Mouse (Mus musculus): ENCODE measurements around the gene Gm49405. TPM values are rescaled to one million over a fixed set of nuclear protein-coding genes. Genes with fewer than 3 reads are reported as not detected.

Gene Gm49405
- total and polyA plus RNA-seq, 2 experiments from 2014 or later = 2.2 to 3.5 TPM

DNA sequence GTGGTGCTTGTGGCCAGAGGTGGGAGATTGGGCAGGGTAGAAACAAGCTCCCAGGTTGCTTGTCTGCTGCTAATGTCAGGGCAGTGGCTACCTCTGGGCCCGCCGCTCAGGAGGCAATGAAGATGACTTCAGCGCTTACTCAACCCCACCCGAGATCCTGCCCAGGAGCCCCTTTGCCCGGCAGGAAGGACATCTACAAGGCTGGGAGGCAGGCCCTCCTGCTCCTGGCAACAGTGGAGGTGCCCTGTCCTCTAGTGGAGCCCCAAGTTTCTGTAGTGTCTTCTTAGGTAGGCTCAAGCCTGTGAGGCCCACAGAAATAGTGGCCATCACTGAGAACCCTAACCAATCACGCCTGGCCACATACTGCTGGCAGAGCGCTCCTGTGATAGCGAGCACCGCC lies 4.7 kb downstream of the Gm49405 start:
- Histone ChIP-seq H3K27me3 (ENCODE audit: insufficient read depth, low read length) (no peaks in the 10 kb centered on the region), H3K27ac (no peak overlapping the region), H3K36me3 (ENCODE audit: insufficient read depth, low read length) (peaks cover 43% of the 10 kb centered on the region), H3K4me1 (ENCODE audit: insufficient read depth, low read length) (peaks cover 9% of the 10 kb centered on the region; the same call in 1 of the 2 replicates), H3K4me2 (ENCODE audit: low read depth, low read length) (no peak overlapping the region), H3K4me3 (ENCODE audit: low read length) (no peak overlapping the region), H3K9ac (replicated peaks; ENCODE audit: low read length) (no peak overlapping the region), H3K9me3 (ENCODE audit: low read length) (no peaks in the 10 kb centered on the region)
- DNase-seq (ENCODE audit: low spot score) = no peak
- no peak for TF ChIP-seq CTCF (IDR thresholded peaks at IDR 0.05; ENCODE audit: low read depth)
- no peak for ATAC-seq
- WGBS = 87% methylated on average over 9 of the region's 9 CpGs

DNA sequence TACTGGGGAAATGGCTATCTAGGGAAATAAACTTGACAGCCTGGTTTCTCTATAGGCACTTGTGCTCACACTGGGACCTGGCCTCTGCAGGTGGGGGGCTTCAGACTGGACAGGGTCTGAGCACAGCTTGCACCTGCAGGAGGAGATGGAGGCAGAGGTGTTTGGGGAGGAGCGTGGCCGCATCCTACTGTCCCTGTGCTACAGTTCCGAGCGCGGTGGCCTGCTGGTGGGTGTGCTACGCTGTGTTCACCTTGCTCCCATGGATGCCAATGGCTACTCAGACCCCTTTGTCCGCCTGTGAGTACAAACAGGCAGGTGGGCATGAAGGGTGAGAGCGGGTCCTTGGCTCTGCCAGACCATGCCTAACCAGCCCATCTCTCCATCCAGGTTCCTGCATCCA lies 5.5 kb downstream of the Gm49405 start:
- peaks cover 44% of the 10 kb centered on the region for H3K36me3 ChIP-seq (ENCODE audit: insufficient read depth, low read length)
- H3K4me3 ChIP-seq (ENCODE audit: low read length) = no peak overlapping the region
- no peaks in the 10 kb centered on the region for H3K27me3 ChIP-seq (ENCODE audit: insufficient read depth, low read length)
- DNase-seq (ENCODE audit: low spot score) (no peak), ATAC-seq (no peak)
- WGBS = 97% methylated on average over 8 of the region's 8 CpGs
- H3K27ac ChIP-seq = no peak overlapping the region
- peaks cover 7% of the 10 kb centered on the region; the same call in 1 of the 2 replicates for H3K4me1 ChIP-seq (ENCODE audit: insufficient read depth, low read length)
- no peak for TF ChIP-seq CTCF (IDR thresholded peaks at IDR 0.05; ENCODE audit: low read depth)
- no peak overlapping the region for H3K4me2 ChIP-seq (ENCODE audit: low read depth, low read length)
- no peaks in the 10 kb centered on the region for H3K9me3 ChIP-seq (ENCODE audit: low read length)
- no peak overlapping the region for H3K9ac ChIP-seq (replicated peaks; ENCODE audit: low read length)

DNA sequence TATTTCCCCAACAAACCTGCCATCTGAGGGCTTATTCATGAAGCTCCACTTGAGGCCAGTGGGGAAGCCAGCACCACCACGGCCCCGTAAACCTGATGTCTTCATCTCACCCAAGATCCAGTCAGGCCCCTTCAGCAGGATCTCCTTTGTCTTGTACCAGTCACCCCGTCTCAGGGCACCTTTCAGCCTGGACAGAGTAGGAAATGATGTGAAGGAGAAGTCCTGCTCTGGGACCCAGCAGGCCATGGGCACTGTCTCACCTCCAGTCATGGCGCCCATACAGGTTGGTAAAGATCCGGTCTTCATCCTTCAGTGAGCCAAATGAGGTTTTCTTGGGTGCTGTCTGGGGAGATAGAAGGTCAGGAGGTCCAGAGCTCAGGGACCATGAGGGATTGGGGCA lies 10.7 kb downstream of the Gm49405 start:
- Histone ChIP-seq H3K4me3 (ENCODE audit: low read length) (no peak overlapping the region), H3K27ac (no peak overlapping the region), H3K9me3 (ENCODE audit: low read length) (no peaks in the 10 kb centered on the region), H3K4me2 (ENCODE audit: low read depth, low read length) (no peak overlapping the region), H3K27me3 (ENCODE audit: insufficient read depth, low read length) (no peaks in the 10 kb centered on the region), H3K9ac (replicated peaks; ENCODE audit: low read length) (no peak overlapping the region), H3K36me3 (ENCODE audit: insufficient read depth, low read length) (peaks cover 40% of the 10 kb centered on the region), H3K4me1 (ENCODE audit: insufficient read depth, low read length) (peaks cover 6% of the 10 kb centered on the region)
- 94% methylated on average over 5 of the region's 5 CpGs for WGBS
- no peak for TF ChIP-seq CTCF (IDR thresholded peaks at IDR 0.05; ENCODE audit: low read depth)
- ATAC-seq (no peak), DNase-seq (ENCODE audit: low spot score) (no peak)

DNA sequence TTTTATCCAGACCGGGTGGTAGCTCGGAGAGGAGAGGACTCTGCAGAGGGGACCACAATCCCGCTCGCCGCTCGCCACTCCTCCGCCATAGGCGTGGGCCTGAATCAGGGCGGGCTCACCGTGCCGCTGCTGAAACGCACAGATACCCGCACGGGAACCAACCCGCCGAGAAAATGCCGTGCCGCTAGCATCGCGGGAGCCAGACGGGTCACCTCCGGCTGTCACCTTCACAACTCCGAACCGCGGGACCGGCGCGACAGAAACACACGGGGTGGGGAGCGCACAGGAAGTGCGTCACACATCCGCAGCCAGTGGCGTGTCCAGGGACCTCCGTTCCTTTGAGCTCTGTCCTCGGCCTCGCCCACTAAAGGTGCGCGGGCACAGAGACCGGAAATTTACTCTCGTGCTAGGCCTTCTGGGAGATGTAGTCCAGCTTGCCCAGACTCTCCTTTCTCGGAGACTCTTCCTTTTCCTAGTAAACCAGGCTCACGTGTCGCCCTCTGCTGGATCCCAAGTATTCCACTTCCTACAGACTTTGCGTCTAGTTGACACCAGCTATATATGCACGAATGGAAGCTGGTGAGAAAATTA lies 12.1 kb downstream of the Gm49405 start, which contains the start of gene Ndufv1:
TSS of gene Ndufv1 (minus strand) at position 375 of the 591 bp plus-strand sequence.
- peaks cover 6% of the 10 kb centered on the region for H3K4me1 ChIP-seq (ENCODE audit: insufficient read depth, low read length)
- peak; percentile 99 for DNase-seq (ENCODE audit: low spot score)
- peak within 1 kb of the TSS; percentile 85 for H3K9ac ChIP-seq (replicated peaks; ENCODE audit: low read length)
- H3K27me3 ChIP-seq (ENCODE audit: insufficient read depth, low read length) = no peaks in the 10 kb centered on the region
- peak within 1 kb of the TSS; percentile 78 for H3K4me2 ChIP-seq (ENCODE audit: low read depth, low read length)
- H3K4me3 ChIP-seq (ENCODE audit: low read length) = peak within 1 kb of the TSS; percentile 90
- peak; percentile 92 for TF ChIP-seq CTCF (IDR thresholded peaks at IDR 0.05; ENCODE audit: low read depth)
- H3K36me3 ChIP-seq (ENCODE audit: insufficient read depth, low read length) = peaks cover 26% of the 10 kb centered on the region
- ATAC-seq = peak; percentile 99
- peak within 1 kb of the TSS; percentile 82; the same call in 1 of the 2 replicates for H3K27ac ChIP-seq
- no peaks in the 10 kb centered on the region for H3K9me3 ChIP-seq (ENCODE audit: low read length)
- 1% methylated on average over 45 of the region's 45 CpGs for WGBS

DNA sequence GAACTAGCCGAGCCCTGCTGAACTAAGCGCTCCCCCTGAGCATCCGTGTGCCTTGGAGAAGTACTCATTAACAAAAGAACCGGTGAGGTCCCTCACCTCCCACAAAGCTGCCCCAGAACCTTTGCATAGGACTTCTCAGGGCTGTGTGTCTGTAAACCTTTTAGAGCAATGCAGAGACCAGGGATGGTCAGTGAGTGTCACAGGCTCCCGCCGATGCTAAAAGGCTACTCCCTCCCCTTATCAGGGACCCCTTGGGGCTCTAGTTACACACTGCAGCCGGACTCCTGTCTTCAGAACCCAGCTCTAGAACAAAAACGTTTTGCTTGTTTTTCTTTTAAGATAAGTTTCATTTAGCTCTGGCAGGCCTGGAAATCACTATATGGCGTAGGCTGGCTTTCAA lies 12.6 kb downstream of the Gm49405 start:
- H3K36me3 ChIP-seq (ENCODE audit: insufficient read depth, low read length) = peaks cover 21% of the 10 kb centered on the region
- DNase-seq (ENCODE audit: low spot score) (no peak), ATAC-seq (no peak)
- peak overlapping the region; percentile 78 for H3K4me2 ChIP-seq (ENCODE audit: low read depth, low read length)
- peak overlapping the region; percentile 90 for H3K4me3 ChIP-seq (ENCODE audit: low read length)
- peaks cover 6% of the 10 kb centered on the region for H3K4me1 ChIP-seq (ENCODE audit: insufficient read depth, low read length)
- H3K27ac ChIP-seq = no peak overlapping the region
- no peak for TF ChIP-seq CTCF (IDR thresholded peaks at IDR 0.05; ENCODE audit: low read depth)
- no peaks in the 10 kb centered on the region for H3K27me3 ChIP-seq (ENCODE audit: insufficient read depth, low read length)
- 23% methylated on average over 9 of the region's 9 CpGs for whole genome bisulfite sequencing
- peak overlapping the region; percentile 33; the same call in 1 of the 2 replicates for H3K9ac ChIP-seq (replicated peaks; ENCODE audit: low read length)
- no peaks in the 10 kb centered on the region for H3K9me3 ChIP-seq (ENCODE audit: low read length)

DNA sequence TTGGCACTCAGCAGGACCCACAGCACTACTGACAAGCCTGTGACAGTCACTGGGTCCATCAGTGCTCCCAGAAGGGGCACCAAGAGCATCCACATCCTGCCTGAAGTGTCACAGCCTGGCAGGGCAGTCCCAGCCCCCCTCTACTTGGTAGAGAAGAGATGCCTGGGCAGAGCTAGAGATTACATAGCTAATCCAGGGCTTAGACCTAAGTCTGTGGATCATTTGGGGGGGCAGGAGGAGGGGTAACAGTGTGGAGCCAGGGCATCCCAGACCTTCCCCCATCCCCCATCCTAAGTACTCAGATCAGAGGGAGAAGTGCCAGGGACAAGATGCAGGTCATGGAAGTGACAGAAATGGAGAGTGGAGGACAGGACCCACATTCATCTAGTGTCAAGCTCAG lies 14.4 kb downstream of the Gm49405 start:
- Histone ChIP-seq H3K27me3 (ENCODE audit: insufficient read depth, low read length) (no peaks in the 10 kb centered on the region), H3K36me3 (ENCODE audit: insufficient read depth, low read length) (peaks cover 4% of the 10 kb centered on the region; the same call in 1 of the 2 replicates), H3K4me1 (ENCODE audit: insufficient read depth, low read length) (peaks cover 6% of the 10 kb centered on the region), H3K27ac (no peak overlapping the region), H3K9ac (replicated peaks; ENCODE audit: low read length) (no peak overlapping the region), H3K4me2 (ENCODE audit: low read depth, low read length) (no peak overlapping the region), H3K9me3 (ENCODE audit: low read length) (no peaks in the 10 kb centered on the region), H3K4me3 (ENCODE audit: low read length) (no peak overlapping the region)
- ATAC-seq = no peak
- no peak for DNase-seq (ENCODE audit: low spot score)
- no peak for TF ChIP-seq CTCF (IDR thresholded peaks at IDR 0.05; ENCODE audit: low read depth)

DNA sequence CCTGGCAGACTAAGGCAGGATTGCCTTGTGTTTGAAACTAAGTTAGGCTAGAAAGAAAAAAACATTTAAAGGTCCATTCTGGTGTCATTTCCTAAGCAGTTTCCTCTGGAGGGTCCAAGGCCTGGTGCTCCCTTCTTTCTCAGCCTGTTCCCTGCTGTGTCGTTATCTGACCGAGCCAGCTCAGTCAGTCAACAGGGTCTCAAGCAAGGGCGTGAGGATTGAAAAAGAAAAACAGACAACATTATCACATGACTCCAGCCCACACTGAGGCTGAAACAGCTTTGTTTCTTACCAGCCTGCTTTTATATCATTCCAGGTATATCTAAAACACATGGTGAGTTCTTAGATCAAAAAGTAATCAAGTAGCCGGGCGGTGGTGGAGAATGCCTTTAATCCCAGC lies 15.2 kb downstream of the Gm49405 start:
- H3K4me3 ChIP-seq (ENCODE audit: low read length) = no peak overlapping the region
- no peaks in the 10 kb centered on the region for H3K36me3 ChIP-seq (ENCODE audit: insufficient read depth, low read length)
- WGBS = 63% methylated on average over 5 of the region's 5 CpGs
- no peak overlapping the region for H3K27ac ChIP-seq
- no peaks in the 10 kb centered on the region for H3K27me3 ChIP-seq (ENCODE audit: insufficient read depth, low read length)
- ATAC-seq (no peak), DNase-seq (ENCODE audit: low spot score) (no peak)
- H3K9me3 ChIP-seq (ENCODE audit: low read length) = no peaks in the 10 kb centered on the region
- no peak overlapping the region for H3K4me2 ChIP-seq (ENCODE audit: low read depth, low read length)
- TF ChIP-seq CTCF (IDR thresholded peaks at IDR 0.05; ENCODE audit: low read depth) = no peak
- H3K9ac ChIP-seq (replicated peaks; ENCODE audit: low read length) = no peak overlapping the region
- peaks cover 6% of the 10 kb centered on the region for H3K4me1 ChIP-seq (ENCODE audit: insufficient read depth, low read length)
